Mouse (Mus musculus): ENCODE measurements around the gene Cog8. TPM values are rescaled to one million over a fixed set of nuclear protein-coding genes. Genes with fewer than 3 reads are reported as not detected.

The Cog8 gene
- 42.0 and 44.8 TPM in 2 replicates for polyA plus RNA-seq (2015; fragmentation: Nextera tagmentation; extraction: Ambion mirVana)

GRCm38 (mm10) chr8:107056076-107056972 lies at the start of gene Cog8, which contains the start of gene Nip7:
Gene Cog8 (minus strand): TSS chr8:107056689.
Gene Nip7 (plus strand): TSS chr8:107056877.
- H3K4me3 ChIP-seq: peak within 1 kb of the TSS; percentile 94
- H3K27me3 ChIP-seq (replicated peaks): no peaks in the 10 kb centered on the region
- H3K4me1 ChIP-seq: peaks cover 25% of the 10 kb centered on the region
- no peaks in the 10 kb centered on the region for H3K9me3 ChIP-seq
- H3K27ac ChIP-seq: peak within 1 kb of the TSS; percentile 81
- peaks cover 28% of the 10 kb centered on the region for H3K36me3 ChIP-seq (replicated peaks)
- ATAC-seq (replicated peaks): peak; percentile 96
- peak within 1 kb of the TSS; percentile 76 for H3K9ac ChIP-seq
- WGBS: under 1% methylated on average over 88 of the region's 88 CpGs
- peak within 1 kb of the TSS; percentile 82 for H3K4me2 ChIP-seq

DNA sequence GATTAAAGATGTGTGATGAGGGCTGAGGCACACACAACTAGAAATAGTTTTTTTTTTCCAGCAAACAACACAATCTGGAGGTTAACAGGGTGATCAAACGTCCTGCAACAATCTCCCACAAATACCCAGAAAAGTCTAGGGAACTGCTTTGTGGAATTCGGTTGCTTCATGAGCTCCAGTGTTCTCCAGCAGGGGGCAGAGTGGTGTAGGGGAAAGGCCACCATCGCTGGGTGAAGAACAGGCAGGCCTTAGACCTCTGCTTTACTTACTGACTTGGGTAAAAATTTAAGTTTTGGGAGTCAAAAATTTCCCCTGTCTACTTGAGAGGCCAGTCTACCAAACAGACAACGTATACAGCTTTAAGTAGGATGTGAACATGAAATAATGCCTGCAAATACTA lies 48.1 kb upstream of the Cog8 start:
- no peak overlapping the region for H3K9ac ChIP-seq
- no peaks in the 10 kb centered on the region for H3K9me3 ChIP-seq
- no peaks in the 10 kb centered on the region for H3K36me3 ChIP-seq (replicated peaks)
- H3K27ac ChIP-seq: no peak overlapping the region
- H3K4me3 ChIP-seq: no peak overlapping the region
- H3K4me2 ChIP-seq: no peak overlapping the region
- H3K4me1 ChIP-seq: no peaks in the 10 kb centered on the region
- no peak for ATAC-seq (replicated peaks)
- no peaks in the 10 kb centered on the region for H3K27me3 ChIP-seq (replicated peaks)
- WGBS: 10% methylated on average over 4 of the region's 4 CpGs

DNA sequence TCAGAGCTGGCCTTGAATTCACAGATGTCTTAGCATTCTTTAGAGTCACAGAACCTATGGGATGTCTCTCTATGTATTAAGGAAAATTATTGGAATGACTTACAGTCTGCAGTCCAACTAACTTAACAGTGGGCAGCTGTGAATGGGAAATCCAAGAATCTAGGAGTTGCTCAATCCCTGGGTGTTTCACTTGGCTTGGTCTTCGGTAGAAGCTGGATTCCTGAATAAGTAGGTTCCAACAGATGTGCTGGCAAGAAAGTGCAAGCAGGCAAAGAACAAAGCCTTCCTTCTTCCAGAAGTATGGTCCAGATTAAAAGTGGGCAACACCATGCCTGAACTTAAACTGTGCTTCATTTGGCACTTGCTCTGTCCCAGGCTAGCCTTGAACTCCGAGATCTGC lies 44.1 kb upstream of the Cog8 start:
- no peaks in the 10 kb centered on the region for H3K36me3 ChIP-seq (replicated peaks)
- H3K27me3 ChIP-seq (replicated peaks): no peaks in the 10 kb centered on the region
- ATAC-seq (replicated peaks): no peak
- peaks cover 6% of the 10 kb centered on the region for H3K4me1 ChIP-seq
- H3K9me3 ChIP-seq: no peaks in the 10 kb centered on the region
- no peak overlapping the region for H3K4me2 ChIP-seq
- no peak overlapping the region for H3K27ac ChIP-seq
- H3K4me3 ChIP-seq: no peak overlapping the region
- WGBS: 89% methylated on average over 2 of the region's 2 CpGs
- no peak overlapping the region for H3K9ac ChIP-seq

DNA sequence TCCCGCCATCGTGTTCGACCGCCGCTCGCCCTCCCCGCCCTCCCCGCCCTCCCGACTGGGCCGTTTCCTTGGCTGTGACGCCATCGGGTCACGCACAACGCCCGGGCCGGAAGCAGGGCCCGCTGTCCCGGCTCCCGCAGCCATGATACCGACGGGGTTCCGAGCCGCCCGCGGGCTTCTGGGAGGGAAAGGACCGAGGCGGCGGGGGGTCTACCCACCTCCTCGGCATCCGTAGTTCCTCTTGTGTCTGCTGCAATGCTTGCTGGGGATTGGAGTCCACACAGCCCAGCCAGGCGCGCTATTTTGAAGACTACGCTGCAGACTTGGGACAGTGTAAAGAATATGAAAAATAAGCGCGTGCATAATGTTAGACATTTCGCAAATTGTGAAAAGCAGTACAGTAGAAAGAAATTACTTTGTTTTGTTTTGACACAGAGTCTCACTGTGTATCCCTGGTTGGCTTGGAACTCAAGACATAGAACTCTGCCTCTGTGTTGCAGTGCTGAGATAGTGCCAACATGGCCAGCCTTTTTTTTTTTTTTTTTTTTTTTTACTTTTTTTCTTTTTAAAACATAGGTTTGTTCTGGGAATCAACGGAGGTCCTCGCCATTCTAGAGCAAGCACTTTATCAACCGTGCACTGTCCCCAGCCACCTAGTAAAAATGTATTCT lies 40.0 kb upstream of the Cog8 start, which contains the start of gene Terf2:
Gene Terf2 (minus strand): TSS at position 182 of the 671 bp plus-strand sequence.
- 4% methylated on average over 39 of the region's 39 CpGs for WGBS
- H3K9me3 ChIP-seq: no peaks in the 10 kb centered on the region
- ATAC-seq (replicated peaks): peak; percentile 97
- H3K27me3 ChIP-seq (replicated peaks): no peaks in the 10 kb centered on the region
- peaks cover 30% of the 10 kb centered on the region for H3K4me1 ChIP-seq
- no peaks in the 10 kb centered on the region for H3K36me3 ChIP-seq (replicated peaks)
- H3K27ac ChIP-seq: peak within 1 kb of the TSS; percentile 87
- H3K4me2 ChIP-seq: peak within 1 kb of the TSS; percentile 49
- H3K4me3 ChIP-seq: peak within 1 kb of the TSS; percentile 77
- H3K9ac ChIP-seq: peak within 1 kb of the TSS; percentile 69

DNA sequence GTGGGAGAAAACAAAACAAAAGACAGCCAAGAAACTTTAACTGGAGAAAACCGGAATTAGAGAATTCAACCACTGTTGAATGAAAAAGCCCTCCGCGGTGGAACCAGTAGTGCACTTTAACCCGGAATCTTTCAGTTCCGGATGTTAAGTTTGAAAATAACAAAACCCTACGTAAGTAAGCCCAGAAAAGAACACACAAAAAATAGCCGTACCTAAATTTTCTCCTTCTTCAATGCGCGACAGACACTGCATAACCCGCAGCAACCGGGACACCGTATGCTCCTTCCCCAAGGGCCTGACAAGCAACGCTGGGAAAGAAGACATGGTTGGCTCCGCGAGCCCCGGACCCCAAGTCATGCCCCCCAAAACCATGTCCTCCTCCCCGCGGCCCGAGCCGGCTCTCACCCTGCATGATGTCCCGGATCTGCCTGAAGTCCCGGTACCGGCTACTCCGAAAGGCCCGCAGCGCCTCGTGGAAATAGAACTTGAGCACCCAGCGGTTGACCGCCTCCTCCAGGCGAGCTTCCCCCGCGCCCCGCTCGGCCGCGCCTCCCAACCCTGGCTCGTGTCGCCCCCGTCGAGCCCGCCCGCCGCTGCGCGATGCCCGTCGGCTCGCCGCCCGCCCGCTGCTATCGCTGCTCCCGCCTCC lies 39.4 kb upstream of the Cog8 start:
- no peaks in the 10 kb centered on the region for H3K9me3 ChIP-seq
- peaks cover 30% of the 10 kb centered on the region for H3K4me1 ChIP-seq
- peak overlapping the region; percentile 69 for H3K9ac ChIP-seq
- H3K27me3 ChIP-seq (replicated peaks): no peaks in the 10 kb centered on the region
- H3K4me2 ChIP-seq: peak overlapping the region; percentile 49
- H3K36me3 ChIP-seq (replicated peaks): no peaks in the 10 kb centered on the region; the same call in 1 of the 2 replicates
- peak overlapping the region; percentile 77 for H3K4me3 ChIP-seq
- WGBS: under 1% methylated on average over 50 of the region's 53 CpGs
- peak overlapping the region; percentile 87 for H3K27ac ChIP-seq
- peak; percentile 79 for ATAC-seq (replicated peaks)

- WGBS: 97% methylated on average over 7 of the region's 7 CpGs
- H3K36me3 ChIP-seq (replicated peaks): peaks cover 13% of the 10 kb centered on the region
- ATAC-seq (replicated peaks): no peak
These were observed 34.0 kb upstream of the Cog8 start for GRCm38 (mm10) chr8:107090531-107090930.

GRCm38 (mm10) chr8:107088526-107089063 lies 32.1 kb upstream of the Cog8 start:
- Histone ChIP-seq H3K4me3 (no peak overlapping the region), H3K9ac (no peak overlapping the region), H3K9me3 (no peaks in the 10 kb centered on the region), H3K27me3 (replicated peaks) (no peaks in the 10 kb centered on the region), H3K4me2 (no peak overlapping the region), H3K4me1 (peaks cover 3% of the 10 kb centered on the region), H3K36me3 (replicated peaks) (peaks cover 17% of the 10 kb centered on the region), H3K27ac (no peak overlapping the region)
- ATAC-seq (replicated peaks): no peak
- over 99% methylated on average over 5 of the region's 5 CpGs for WGBS

More at GRCm38 (mm10) chr8:107090531-107090930, 34.0 kb upstream of the Cog8 start:
- H3K27ac ChIP-seq: no peak overlapping the region
- no peaks in the 10 kb centered on the region for H3K27me3 ChIP-seq (replicated peaks)
- H3K9me3 ChIP-seq: no peaks in the 10 kb centered on the region
- no peak overlapping the region for H3K4me3 ChIP-seq
- peaks cover 22% of the 10 kb centered on the region for H3K4me1 ChIP-seq
- no peak overlapping the region for H3K9ac ChIP-seq
- no peak overlapping the region for H3K4me2 ChIP-seq

DNA sequence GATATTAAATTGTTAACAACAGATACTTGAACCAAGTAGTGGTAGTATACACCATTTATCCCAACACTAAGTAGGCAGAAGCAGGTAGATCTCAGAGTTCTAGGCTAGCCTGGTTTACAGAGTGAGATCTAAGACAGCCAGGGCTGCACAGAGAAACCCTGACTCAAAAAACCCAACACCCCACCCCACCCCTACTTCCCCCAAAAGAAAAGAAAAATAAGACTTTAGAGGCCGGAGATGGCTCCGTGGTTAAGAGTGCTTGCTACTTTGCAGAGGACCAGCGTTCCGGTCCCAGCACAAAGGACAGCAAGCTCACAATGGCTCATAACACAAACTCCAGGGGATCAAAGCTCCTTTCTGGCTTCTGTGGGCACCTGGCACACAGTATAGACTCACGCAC lies 29.5 kb upstream of the Cog8 start:
- no peak for ATAC-seq (replicated peaks)
- H3K4me2 ChIP-seq: no peak overlapping the region
- no peaks in the 10 kb centered on the region for H3K9me3 ChIP-seq
- H3K9ac ChIP-seq: no peak overlapping the region
- H3K36me3 ChIP-seq (replicated peaks): peaks cover 31% of the 10 kb centered on the region
- H3K4me1 ChIP-seq: no peaks in the 10 kb centered on the region
- H3K27ac ChIP-seq: no peak overlapping the region
- 97% methylated on average over 5 of the region's 5 CpGs for WGBS
- H3K4me3 ChIP-seq: no peak overlapping the region
- no peaks in the 10 kb centered on the region for H3K27me3 ChIP-seq (replicated peaks)

DNA sequence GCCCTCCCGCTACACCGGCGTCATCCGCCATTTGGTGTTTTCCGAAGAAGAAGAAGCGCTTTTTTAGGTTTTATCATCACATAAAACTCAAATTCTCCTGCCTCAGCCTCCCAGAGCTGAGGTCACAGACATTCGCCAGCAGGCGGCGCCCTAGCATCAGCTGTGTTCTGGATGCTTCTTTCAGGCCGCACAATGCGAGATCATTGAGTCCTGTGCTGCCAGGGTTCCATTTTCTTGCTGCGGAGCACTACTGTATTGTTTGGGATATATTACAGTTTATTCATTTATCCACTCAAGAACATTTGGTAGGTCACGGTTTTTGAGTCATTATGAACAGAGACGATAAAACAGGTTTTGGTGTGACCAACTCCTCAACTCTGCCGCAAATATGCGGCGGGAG lies 28.9 kb upstream of the Cog8 start:
- no peaks in the 10 kb centered on the region for H3K27me3 ChIP-seq (replicated peaks)
- H3K4me1 ChIP-seq: no peaks in the 10 kb centered on the region
- peaks cover 31% of the 10 kb centered on the region for H3K36me3 ChIP-seq (replicated peaks)
- 97% methylated on average over 17 of the region's 17 CpGs for WGBS
- no peaks in the 10 kb centered on the region for H3K9me3 ChIP-seq
- H3K4me2 ChIP-seq: no peak overlapping the region
- no peak overlapping the region for H3K4me3 ChIP-seq
- H3K9ac ChIP-seq: no peak overlapping the region
- ATAC-seq (replicated peaks): no peak
- no peak overlapping the region for H3K27ac ChIP-seq

DNA sequence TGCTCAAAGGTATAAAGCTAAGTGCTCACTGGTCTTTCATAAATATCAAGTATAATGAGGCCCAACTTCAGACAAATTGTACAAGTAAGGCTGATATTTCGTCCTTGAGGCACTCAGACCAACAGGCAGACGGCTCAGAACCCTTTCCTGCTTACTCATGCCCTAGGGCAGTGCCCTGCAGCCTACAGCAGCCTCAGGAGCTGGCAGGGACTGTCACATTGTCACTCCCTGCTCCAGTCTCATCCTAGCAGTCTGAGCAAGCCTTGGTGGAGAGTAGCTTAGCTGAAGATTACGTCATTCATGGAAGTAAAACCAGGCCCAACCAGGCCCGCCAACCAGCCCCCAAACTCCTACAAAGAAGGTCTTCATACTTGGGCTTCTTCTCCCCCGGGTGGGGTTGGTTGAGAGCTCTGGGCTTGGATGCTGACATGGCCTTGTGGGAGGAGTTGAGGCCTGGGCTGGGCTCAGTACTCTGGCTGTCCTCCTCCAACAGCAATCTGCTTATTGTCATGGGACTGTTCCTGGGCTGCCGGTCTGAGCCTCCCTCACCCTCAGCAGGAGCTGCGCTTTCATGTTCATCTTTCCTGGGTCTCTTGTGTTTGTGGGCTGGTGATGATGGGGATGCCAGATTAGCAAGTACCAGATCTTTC lies 19.9 kb upstream of the Cog8 start:
- no peak overlapping the region for H3K4me3 ChIP-seq
- H3K4me2 ChIP-seq: no peak overlapping the region
- H3K36me3 ChIP-seq (replicated peaks): peaks cover 63% of the 10 kb centered on the region
- H3K27me3 ChIP-seq (replicated peaks): no peaks in the 10 kb centered on the region
- WGBS: 91% methylated on average over 7 of the region's 7 CpGs
- H3K9me3 ChIP-seq: no peaks in the 10 kb centered on the region
- H3K9ac ChIP-seq: no peak overlapping the region
- no peaks in the 10 kb centered on the region for H3K4me1 ChIP-seq
- no peak for ATAC-seq (replicated peaks)
- no peak overlapping the region for H3K27ac ChIP-seq

DNA sequence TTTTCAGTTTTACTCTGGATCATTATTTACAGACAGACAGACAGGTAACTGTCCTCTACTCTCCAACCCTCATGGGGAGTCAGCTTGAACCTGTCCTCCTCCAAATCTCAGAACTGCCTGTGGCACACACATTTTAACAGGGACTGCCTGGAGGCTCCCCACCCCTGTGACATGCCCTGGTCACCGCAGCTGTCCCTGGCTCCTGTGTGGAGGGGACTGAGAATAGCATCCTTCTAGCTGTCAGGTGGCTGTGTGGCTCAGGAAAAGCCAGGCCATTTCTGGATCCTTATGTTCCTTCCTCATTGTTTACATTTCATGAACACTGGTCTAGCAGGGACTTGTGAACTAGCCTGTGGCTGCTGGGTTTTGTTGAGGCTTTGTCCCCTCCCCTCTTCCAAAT lies 17.6 kb upstream of the Cog8 start:
- 95% methylated on average over 1 of the region's 1 CpGs for WGBS
- Histone ChIP-seq H3K4me1 (no peaks in the 10 kb centered on the region), H3K27me3 (replicated peaks) (no peaks in the 10 kb centered on the region), H3K4me2 (no peak overlapping the region), H3K4me3 (no peak overlapping the region), H3K36me3 (replicated peaks) (peaks cover 51% of the 10 kb centered on the region), H3K9ac (no peak overlapping the region), H3K27ac (no peak overlapping the region), H3K9me3 (no peaks in the 10 kb centered on the region)
- ATAC-seq (replicated peaks): no peak

Measured in midbrain, embryonic 15.5 days (tissue).